Comparison of ENCODE assay signal across 8 mouse cellular contexts in the genomic region with DNA sequence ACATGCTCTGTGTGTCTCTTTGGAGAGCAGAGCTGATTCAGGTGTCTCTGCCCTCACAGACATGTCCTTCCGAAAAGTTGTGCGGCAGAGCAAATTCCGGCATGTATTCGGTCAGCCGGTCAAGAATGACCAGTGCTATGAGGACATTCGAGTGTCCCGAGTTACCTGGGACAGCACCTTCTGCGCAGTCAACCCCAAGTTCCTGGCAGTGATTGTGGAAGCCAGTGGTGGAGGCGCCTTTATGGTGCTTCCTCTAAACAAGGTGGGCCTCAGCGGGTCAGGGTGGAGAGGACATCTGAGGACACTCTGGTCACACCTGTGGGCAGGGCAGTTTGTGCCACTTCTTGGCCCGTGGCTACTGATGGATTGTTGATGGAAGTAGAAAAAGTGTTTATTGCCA. TPM values are rescaled to one million over a fixed set of nuclear protein-coding genes. Genes with fewer than 3 reads are reported as not detected.
A peak's percentile ranks its signal among the peaks of the same experiment; 100 is the strongest.
DNase-seq lines count a peak whose midpoint lies in the region; ATAC-seq and TF ChIP-seq lines count a peak whose summit lies in the region.

No protein-coding gene starts in this region.

- peak overlapping the region; percentile 93 for H3K4me2 ChIP-seq in limb, embryonic 12.5 days
- peak overlapping the region; percentile 78 for H3K4me2 ChIP-seq in stomach, embryonic 14.5 days (replicated peaks; ENCODE audit: low read depth, low read length)

- no peak for TF ChIP-seq CTCF in cerebellum, adult 2 months (IDR thresholded peaks at IDR 0.05; ENCODE audit: borderline replicate concordance, insufficient read depth, low read depth, low read length)
- TF ChIP-seq CTCF in spleen, adult 2 months (IDR thresholded peaks at IDR 0.05; ENCODE audit: extremely low read depth, insufficient read depth, insufficient read length, insufficient replicate concordance): no peak

- peak overlapping the region; percentile 85 for H3K4me3 ChIP-seq in cerebellum, adult 2 months (replicated peaks; ENCODE audit: insufficient read depth, low read depth, low read length)
- peak overlapping the region; percentile 77 for H3K4me3 ChIP-seq in spleen, adult 2 months (ENCODE audit: extremely low read depth, insufficient read depth, insufficient read length)
- peak overlapping the region; percentile 92 for H3K4me3 ChIP-seq in limb, embryonic 12.5 days (replicated peaks)
- peak overlapping the region; percentile 79 for H3K4me3 ChIP-seq in stomach, embryonic 14.5 days (ENCODE audit: low read depth, low read length)

- no peak for ATAC-seq in cerebellum, adult (ENCODE audit: insufficient number of reproducible peaks, low FRiP score, low TSS enrichment)
- no peak for ATAC-seq in limb, embryonic 12.5 days (ENCODE audit: insufficient number of reproducible peaks, insufficient read depth, low FRiP score, low TSS enrichment, low read depth)
- ATAC-seq in stomach, embryonic 14.5 days (ENCODE audit: insufficient number of reproducible peaks, insufficient read depth, low FRiP score, low read depth): no peak

- H3K27me3 ChIP-seq in cerebellum, adult 2 months (ENCODE audit: control insufficient read depth, insufficient read depth, low read length): no peaks in the 10 kb centered on the region
- no peaks in the 10 kb centered on the region for H3K27me3 ChIP-seq in spleen, adult 2 months (ENCODE audit: control insufficient read depth, insufficient read depth, low read length)
- H3K27me3 ChIP-seq in limb, embryonic 12.5 days: no peaks in the 10 kb centered on the region
- no peaks in the 10 kb centered on the region for H3K27me3 ChIP-seq in stomach, embryonic 14.5 days (ENCODE audit: control insufficient read depth, insufficient read depth, low read length)

- no peak for TF ChIP-seq POLR2A in cerebellum, adult 2 months (IDR thresholded peaks at IDR 0.05; ENCODE audit: borderline replicate concordance, insufficient read depth, low read length)
- TF ChIP-seq POLR2A in spleen, adult 2 months (IDR thresholded peaks at IDR 0.05; ENCODE audit: low read depth, low read length): no peak

- H3K36me3 ChIP-seq in spleen, adult 2 months (ENCODE audit: control insufficient read depth, insufficient read depth, low read length): peaks cover 22% of the 10 kb centered on the region
- H3K36me3 ChIP-seq in limb, embryonic 12.5 days: peaks cover 39% of the 10 kb centered on the region
- peaks cover 27% of the 10 kb centered on the region for H3K36me3 ChIP-seq in stomach, embryonic 14.5 days (ENCODE audit: control insufficient read depth, insufficient read depth, low read length)

- no peak overlapping the region for H3K27ac ChIP-seq in cerebellum, adult 2 months (ENCODE audit: insufficient read depth, low read length)
- H3K27ac ChIP-seq in spleen, adult 2 months (ENCODE audit: insufficient read depth, low read length): peak overlapping the region; percentile 86
- H3K27ac ChIP-seq in limb, embryonic 12.5 days: no peak overlapping the region
- no peak overlapping the region for H3K27ac ChIP-seq in stomach, embryonic 14.5 days (ENCODE audit: low read length)

- DNase-seq in cerebellum, adult 2 months: peak in 1 of 2 experiments; percentile 11
- DNase-seq in spleen, adult 2 months (ENCODE audit: low read depth in 1 of 2, low spot score in 2 of 2): no peak
- DNase-seq in spleen, postnatal 4 days (ENCODE audit: low spot score in 2 of 2): no peak
- no peak for DNase-seq in retina, postnatal 1 day
- no peak for DNase-seq in adrenal gland, adult 18-20 months (ENCODE audit: low spot score in 2 of 2)

- H3K4me1 ChIP-seq in cerebellum, adult 2 months (ENCODE audit: control insufficient read depth, insufficient read depth, low read length): peaks cover 47% of the 10 kb centered on the region
- peaks cover 50% of the 10 kb centered on the region for H3K4me1 ChIP-seq in spleen, adult 2 months (ENCODE audit: control insufficient read depth, insufficient read depth, insufficient read length)
- peaks cover 18% of the 10 kb centered on the region for H3K4me1 ChIP-seq in limb, embryonic 12.5 days (replicated peaks)
- H3K4me1 ChIP-seq in stomach, embryonic 14.5 days (ENCODE audit: control insufficient read depth, insufficient read depth, low read length): peaks cover 20% of the 10 kb centered on the region

- 86% methylated on average over 11 of the region's 11 CpGs for WGBS in cerebellum, adult 2 months
- WGBS in spleen, adult 2 months: 60% methylated on average over 11 of the region's 11 CpGs
- WGBS in limb, embryonic 12.5 days: 84% methylated on average over 11 of the region's 11 CpGs
- 86% methylated on average over 11 of the region's 11 CpGs for WGBS in stomach, embryonic 14.5 days

- H3K9me3 ChIP-seq in limb, embryonic 12.5 days: 0 out of 2 replicates have a peak, but pooled peaks cover 4% of the 10 kb centered on the region
- H3K9me3 ChIP-seq in stomach, embryonic 14.5 days (ENCODE audit: control insufficient read depth, low read depth, low read length): no peaks in the 10 kb centered on the region

- peak overlapping the region; percentile 81 for H3K9ac ChIP-seq in limb, embryonic 12.5 days (replicated peaks)
- peak overlapping the region; percentile 75 for H3K9ac ChIP-seq in stomach, embryonic 14.5 days (replicated peaks; ENCODE audit: low read depth, low read length)

RNA-seq across cellular contexts. Expression of a gene that starts 0.9 kb away (rescaled TPM):
- 240 and 294 TPM in 2 replicates for polyA plus RNA-seq in cerebellum, adult 2 months (2012; rRNA removed)
- polyA plus RNA-seq in spleen, adult 2 months (2012; rRNA removed): 386 and 394 TPM in 2 replicates
- polyA plus RNA-seq in limb, embryonic 12.5 days (2016; fragmentation: Nextera tagmentation; extraction: Ambion mirVana): 125 and 131 TPM in 2 replicates
- polyA plus RNA-seq in stomach, embryonic 14.5 days (2014; fragmentation: Nextera tagmentation; extraction: Ambion mirVana): 149 and 152 TPM in 2 replicates
- 100 to 1,000 TPM; 145 to 150 TPM for total RNA-seq in adrenal gland, adult 18-20 months (2021)

RNA-seq across cellular contexts. Expression of a gene that starts 4.1 kb away (rescaled TPM):
- polyA plus RNA-seq in cerebellum, adult 2 months (2012; rRNA removed): 0.98 and 1.2 TPM in 2 replicates
- 631 and 1,026 TPM in 2 replicates for polyA plus RNA-seq in spleen, adult 2 months (2012; rRNA removed)
- polyA plus RNA-seq in limb, embryonic 12.5 days (2016; fragmentation: Nextera tagmentation; extraction: Ambion mirVana): 1.3 and 1.4 TPM in 2 replicates
- polyA plus RNA-seq in stomach, embryonic 14.5 days (2014; fragmentation: Nextera tagmentation; extraction: Ambion mirVana): 1.9 and 2.6 TPM in 2 replicates
- 1 to 10 TPM; 3.2 to 3.3 TPM for total RNA-seq in adrenal gland, adult 18-20 months (2021)

RNA-seq across cellular contexts. Expression of a gene that starts 5.5 kb away (rescaled TPM):
- polyA plus RNA-seq in cerebellum, adult 2 months (2012; rRNA removed): 0.06 and 0.16 TPM in 2 replicates
- 1.9 and 2.2 TPM in 2 replicates for polyA plus RNA-seq in spleen, adult 2 months (2012; rRNA removed)
- polyA plus RNA-seq in limb, embryonic 12.5 days (2016; fragmentation: Nextera tagmentation; extraction: Ambion mirVana): 0.12 and 0.14 TPM in 2 replicates
- not detected in 2 replicates for polyA plus RNA-seq in stomach, embryonic 14.5 days (2014; fragmentation: Nextera tagmentation; extraction: Ambion mirVana)
- total RNA-seq in adrenal gland, adult 18-20 months (2021): under 1 TPM; 0.16 to 0.60 TPM

RNA-seq across cellular contexts. Expression of a gene that starts 9.7 kb away (rescaled TPM):
- 0.11 and 0.13 TPM in 2 replicates for polyA plus RNA-seq in cerebellum, adult 2 months (2012; rRNA removed)
- polyA plus RNA-seq in spleen, adult 2 months (2012; rRNA removed): 0.09 and 0.11 TPM in 2 replicates
- polyA plus RNA-seq in limb, embryonic 12.5 days (2016; fragmentation: Nextera tagmentation; extraction: Ambion mirVana): not detected in 2 replicates
- not detected in 2 replicates for polyA plus RNA-seq in stomach, embryonic 14.5 days (2014; fragmentation: Nextera tagmentation; extraction: Ambion mirVana)
- total RNA-seq in adrenal gland, adult 18-20 months (2021): not detected

RNA-seq across cellular contexts. Expression of a gene that starts 13.9 kb away (rescaled TPM):
- 93.6 and 95.0 TPM in 2 replicates for polyA plus RNA-seq in cerebellum, adult 2 months (2012; rRNA removed)
- 40.7 and 51.5 TPM in 2 replicates for polyA plus RNA-seq in spleen, adult 2 months (2012; rRNA removed)
- polyA plus RNA-seq in limb, embryonic 12.5 days (2016; fragmentation: Nextera tagmentation; extraction: Ambion mirVana): 63.3 and 69.4 TPM in 2 replicates
- polyA plus RNA-seq in stomach, embryonic 14.5 days (2014; fragmentation: Nextera tagmentation; extraction: Ambion mirVana): 35.8 and 38.9 TPM in 2 replicates
- total RNA-seq in adrenal gland, adult 18-20 months (2021): 10 to 100 TPM; 30.2 to 36.3 TPM

Comparison
In these comparisons a context has a peak if more than half of its experiments do, and no peak if none do; other contexts are left out.
1. RNA of a gene that starts 4.1 kb away (polyA plus RNA-seq): 631 to 1,026 TPM in spleen, adult 2 months; 1.9 to 2.6 TPM in stomach, embryonic 14.5 days, 1.3 to 1.4 TPM in limb, embryonic 12.5 days and 0.98 to 1.2 TPM in cerebellum, adult 2 months; every median in the first group is over 100 times any median in the second.
2. Peak in every context shown above with its lines, with median percentiles within 50 percentile points of each other: H3K4me3 ChIP-seq.